Mouse (Mus musculus) kidney, adult 2 months (tissue): ENCODE results near the gene Pdhb.

Experiments
- CTCF ChIP-seq: fragments of 200-500 bp; conservative IDR thresholded peaks from 2 replicates; pipeline ENCODE4 v1.5.1; 2011; ENCODE audit warnings: low read depth, mild to moderate bottlenecking, control low read depth, low read length, moderate library complexity, mixed read lengths; ENCODE audit not compliant: insufficient read depth, insufficient read length
- POLR2A ChIP-seq: fragments of 200-500 bp; IDR thresholded peaks from one replicate; pipeline ENCODE4 v1.6.1; 2011; ENCODE audit warnings: low read depth, low read length, control low read depth

- TF ChIP-seq CTCF (no peak), POLR2A (no peak)
Measured at GRCm38 (mm10) chr14:8207105-8207504, 34.3 kb upstream of the Pdhb start.
